Mouse (Mus musculus) forebrain, embryonic 11.5 days (tissue): ENCODE measurements at regions not wholly inside any gene's neighbourhood (a gene's known extent, or its start where the extent isn't known, plus 50 kb on each side); places are given as distances from the start of the nearest gene placed in this dataset.

Experiments used
- ATAC-seq: fragments of 200-750 bp; cut with Nextera tagmentation; replicated peaks from 2 replicates; pipeline ENCODE4 v1.8.0; 2017; ENCODE audit warnings: moderate TSS enrichment; ENCODE audit not compliant: low FRiP score
- DNase-seq: peaks from one replicate; pipeline ENCODE4 v3.0.0-alpha.2; 2017; ENCODE audit warnings: low spot score
- H3K27ac ChIP-seq: fragments of 300-500 bp; sonication (generic); 2 replicates; pipeline ENCODE4 v1.5.1; 2014; ENCODE audit warnings: low read depth, low read length
- H3K27me3 ChIP-seq: fragments of 300-500 bp; sonication (generic); 2 replicates; pipeline ENCODE4 v1.6.1; 2014; ENCODE audit warnings: mild to moderate bottlenecking, low read length, mixed read lengths; ENCODE audit not compliant: control insufficient read depth, insufficient read depth
- H3K36me3 ChIP-seq: fragments of 300-500 bp; sonication (generic); 2 replicates; pipeline ENCODE4 v1.6.1; 2014; ENCODE audit warnings: mild to moderate bottlenecking, low read length, moderate library complexity, mixed read lengths; ENCODE audit not compliant: control insufficient read depth, insufficient read depth
- H3K4me1 ChIP-seq: fragments of 300-500 bp; sonication (generic); replicated peaks from 2 replicates; pipeline ENCODE4 v1.6.1; 2014; ENCODE audit warnings: low read length, mixed read lengths; ENCODE audit not compliant: control insufficient read depth, insufficient read depth
- H3K4me2 ChIP-seq: fragments of 300-500 bp; sonication (generic); 2 replicates; pipeline ENCODE4 v1.6.1; 2014; ENCODE audit warnings: low read depth, mild to moderate bottlenecking, low read length, moderate library complexity, mixed read lengths; ENCODE audit not compliant: severe bottlenecking
- H3K4me3 ChIP-seq: fragments of 300-500 bp; sonication (generic); 2 replicates; pipeline ENCODE4 v1.5.1; 2014; ENCODE audit warnings: low read depth, low read length
- H3K9ac ChIP-seq: fragments of 300-500 bp; sonication (generic); 2 replicates; pipeline ENCODE4 v1.6.1; 2014; ENCODE audit warnings: low read length
- H3K9me3 ChIP-seq: fragments of 300-500 bp; sonication (generic); 2 replicates; pipeline ENCODE4 v1.6.1; 2016; ENCODE audit warnings: low read length, mixed read lengths; ENCODE audit not compliant: control insufficient read depth
- WGBS: fragments of 180-500 bp; shearing (Covaris S2); extraction: QIAGEN DNeasy Blood & Tissue Kit; methylation state at CpG from one replicate; pipeline ENCODE4 v1.1.7; 2014; 5-methylcytosine and 5-hydroxymethylcytosine counted together

GRCm38 (mm10) chr8:92064175-92064821, 262.4 kb upstream of the Irx3 start:
- Histone ChIP-seq H3K27ac (no peak overlapping the region), H3K4me3 (no peak overlapping the region), H3K9ac (no peak overlapping the region), H3K4me1 (peaks cover 12% of the 10 kb centered on the region; the same call in 1 of the 2 replicates), H3K9me3 (no peaks in the 10 kb centered on the region), H3K27me3 (peaks cover 97% of the 10 kb centered on the region), H3K4me2 (no peak overlapping the region), H3K36me3 (no peaks in the 10 kb centered on the region)
- WGBS: 1% methylated on average over 9 of the region's 9 CpGs
- DNase-seq (peak; percentile 74), ATAC-seq (peak; percentile 83)

GRCm38 (mm10) chr8:92063333-92063732, 261.5 kb upstream of the Irx3 start:
- DNase-seq (peak; percentile 60), ATAC-seq (no peak)
- Histone ChIP-seq H3K27me3 (peaks cover 95% of the 10 kb centered on the region), H3K9me3 (no peaks in the 10 kb centered on the region), H3K9ac (no peak overlapping the region), H3K4me1 (peaks cover 12% of the 10 kb centered on the region; the same call in 1 of the 2 replicates), H3K36me3 (no peaks in the 10 kb centered on the region), H3K4me3 (no peak overlapping the region), H3K4me2 (no peak overlapping the region), H3K27ac (no peak overlapping the region)
- 77% methylated on average over 4 of the region's 4 CpGs for WGBS

- DNase-seq (no peak), ATAC-seq (no peak)
- 69% methylated on average over 5 of the region's 5 CpGs for WGBS
- peaks cover 90% of the 10 kb centered on the region for H3K27me3 ChIP-seq
- H3K4me1 ChIP-seq: peaks cover 6% of the 10 kb centered on the region; the same call in 1 of the 2 replicates
- H3K9ac ChIP-seq: no peak overlapping the region
- H3K4me2 ChIP-seq: no peak overlapping the region
- H3K9me3 ChIP-seq: no peaks in the 10 kb centered on the region
- no peak overlapping the region for H3K4me3 ChIP-seq
- no peaks in the 10 kb centered on the region for H3K36me3 ChIP-seq
- no peak overlapping the region for H3K27ac ChIP-seq
Measured at GRCm38 (mm10) chr8:92059471-92059870, 257.6 kb upstream of the Irx3 start.

GRCm38 (mm10) chr8:92058953-92059352, 257.1 kb upstream of the Irx3 start:
- Histone ChIP-seq H3K4me2 (no peak overlapping the region), H3K27ac (no peak overlapping the region), H3K4me1 (0 out of 2 replicates have a peak, but pooled peaks cover 1% of the 10 kb centered on the region), H3K9ac (no peak overlapping the region), H3K36me3 (no peaks in the 10 kb centered on the region), H3K4me3 (no peak overlapping the region), H3K9me3 (no peaks in the 10 kb centered on the region), H3K27me3 (peaks cover 86% of the 10 kb centered on the region)
- ATAC-seq (no peak; the same call in 1 of the 2 replicates), DNase-seq (no peak)
- WGBS: 47% methylated on average over 10 of the region's 10 CpGs

GRCm38 (mm10) chr8:92057857-92058256, 256.0 kb upstream of the Irx3 start:
- Histone ChIP-seq H3K27me3 (peaks cover 76% of the 10 kb centered on the region), H3K27ac (no peak overlapping the region), H3K4me2 (no peak overlapping the region), H3K36me3 (no peaks in the 10 kb centered on the region), H3K4me1 (no peaks in the 10 kb centered on the region), H3K4me3 (no peak overlapping the region), H3K9me3 (no peaks in the 10 kb centered on the region), H3K9ac (no peak overlapping the region)
- DNase-seq: no peak
- 40% methylated on average over 8 of the region's 8 CpGs for WGBS
- ATAC-seq: no peak

DNA sequence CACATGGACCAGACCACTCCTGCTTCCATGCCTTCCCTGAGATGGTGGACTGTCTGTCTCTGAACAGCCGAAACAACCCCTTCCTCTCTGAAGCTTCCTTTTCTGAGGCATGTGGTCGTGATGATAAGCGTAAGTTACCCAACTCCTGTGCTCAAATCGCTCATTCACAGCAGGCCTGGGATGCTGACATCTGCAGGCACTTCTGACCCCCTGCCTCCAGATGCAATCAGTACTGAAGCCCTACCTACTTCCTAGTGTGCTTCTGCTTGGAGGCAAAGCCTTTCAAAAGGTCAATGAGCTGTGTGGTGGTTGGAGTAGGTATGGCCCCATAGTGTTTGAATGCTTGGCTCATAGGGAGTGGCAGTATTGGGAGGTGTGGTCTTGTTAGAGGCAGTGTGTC, 253.7 kb upstream of the Irx3 start:
- WGBS: 75% methylated on average over 4 of the region's 4 CpGs
- H3K4me2 ChIP-seq: no peak overlapping the region
- no peak overlapping the region for H3K9ac ChIP-seq
- no peak overlapping the region for H3K27ac ChIP-seq
- H3K36me3 ChIP-seq: no peaks in the 10 kb centered on the region
- no peaks in the 10 kb centered on the region for H3K4me1 ChIP-seq
- H3K9me3 ChIP-seq: no peaks in the 10 kb centered on the region
- H3K4me3 ChIP-seq: no peak overlapping the region
- peaks cover 55% of the 10 kb centered on the region for H3K27me3 ChIP-seq
- ATAC-seq (no peak), DNase-seq (no peak)

- Histone ChIP-seq H3K9ac (no peak overlapping the region), H3K27ac (no peak overlapping the region), H3K36me3 (no peaks in the 10 kb centered on the region), H3K4me3 (no peak overlapping the region), H3K4me1 (peaks cover 5% of the 10 kb centered on the region; the same call in 1 of the 2 replicates), H3K9me3 (no peaks in the 10 kb centered on the region), H3K27me3 (peaks cover 12% of the 10 kb centered on the region; the same call in 1 of the 2 replicates), H3K4me2 (no peak overlapping the region)
- ATAC-seq (no peak), DNase-seq (no peak)
- WGBS: 90% methylated on average over 3 of the region's 3 CpGs
Measured at GRCm38 (mm10) chr8:92044695-92045094, 242.8 kb upstream of the Irx3 start.

GRCm38 (mm10) chr8:92042951-92043350, 241.1 kb upstream of the Irx3 start:
- peaks cover 5% of the 10 kb centered on the region; the same call in 1 of the 2 replicates for H3K4me1 ChIP-seq
- H3K9me3 ChIP-seq: no peaks in the 10 kb centered on the region
- no peak overlapping the region for H3K27ac ChIP-seq
- 8% methylated on average over 6 of the region's 6 CpGs for WGBS
- H3K9ac ChIP-seq: no peak overlapping the region
- no peak for ATAC-seq
- H3K4me2 ChIP-seq: no peak overlapping the region
- H3K4me3 ChIP-seq: no peak overlapping the region
- H3K36me3 ChIP-seq: no peaks in the 10 kb centered on the region
- no peak for DNase-seq
- peaks cover 12% of the 10 kb centered on the region; the same call in 1 of the 2 replicates for H3K27me3 ChIP-seq

- H3K9ac ChIP-seq: no peak overlapping the region
- peaks cover 30% of the 10 kb centered on the region for H3K27me3 ChIP-seq
- DNase-seq (no peak), ATAC-seq (no peak)
- H3K4me2 ChIP-seq: no peak overlapping the region
- peaks cover 2% of the 10 kb centered on the region; the same call in 1 of the 2 replicates for H3K4me1 ChIP-seq
- H3K36me3 ChIP-seq: no peaks in the 10 kb centered on the region
- no peaks in the 10 kb centered on the region for H3K9me3 ChIP-seq
- H3K4me3 ChIP-seq: no peak overlapping the region
- H3K27ac ChIP-seq: no peak overlapping the region
- 31% methylated on average over 9 of the region's 9 CpGs for WGBS
Measured at GRCm38 (mm10) chr8:92029954-92030353, 228.1 kb upstream of the Irx3 start.
